Mouse (Mus musculus): ENCODE measurements around the gene Pde10a. TPM values are rescaled to one million over a fixed set of nuclear protein-coding genes. Genes with fewer than 3 reads are reported as not detected.

The Pde10a gene
- 100 to 1,000 TPM in 1 of 2 experiments, 10 to 100 TPM in 1; 84.9 to 106 TPM for total RNA-seq (2021)

GRCm38 (mm10) chr17:8525225-8525721, at the start of gene Pde10a:
Gene Pde10a (plus strand): TSS chr17:8525372.
- intact Hi-C loops (cut with DNase I), result no loop called here
- DNase-seq, result peak; percentile 63

- no peak for DNase-seq
These were observed 46.6 kb upstream of the Pde10a start for GRCm38 (mm10) chr17:8478554-8478953.

GRCm38 (mm10) chr17:8479493-8480128, 45.6 kb upstream of the Pde10a start:
- DNase-seq, result no peak
- intact Hi-C loops (cut with DNase I), result no loop called here

More at GRCm38 (mm10) chr17:8478554-8478953, 46.6 kb upstream of the Pde10a start:
- intact Hi-C loops (cut with DNase I), result no loop called here

GRCm38 (mm10) chr17:8481797-8482196, 43.4 kb upstream of the Pde10a start:
- DNase-seq, result no peak
- intact Hi-C loops (cut with DNase I), result no loop called here

- intact Hi-C loops (cut with DNase I), result no loop called here
- no peak for DNase-seq
These were observed 42.3 kb upstream of the Pde10a start for GRCm38 (mm10) chr17:8482876-8483275.

- no peak for DNase-seq
- intact Hi-C loops (cut with DNase I), result no loop called here
These were observed 40.9 kb upstream of the Pde10a start for GRCm38 (mm10) chr17:8484246-8484645.

- intact Hi-C loops (cut with DNase I), result no loop called here
- DNase-seq, result no peak
These were observed 40.0 kb upstream of the Pde10a start for GRCm38 (mm10) chr17:8485146-8485545.

GRCm38 (mm10) chr17:8487824-8488223, 37.3 kb upstream of the Pde10a start:
- peak; percentile 45 for DNase-seq
- intact Hi-C loops (cut with DNase I), result no loop called here

GRCm38 (mm10) chr17:8490971-8491370, 34.2 kb upstream of the Pde10a start:
- intact Hi-C loops (cut with DNase I), result no loop called here
- no peak for DNase-seq

- DNase-seq, result no peak
- intact Hi-C loops (cut with DNase I), result no loop called here
These were observed 31.7 kb upstream of the Pde10a start for GRCm38 (mm10) chr17:8493461-8493860.

- intact Hi-C loops (cut with DNase I), result no loop called here
- DNase-seq, result no peak
These were observed 27.0 kb upstream of the Pde10a start for GRCm38 (mm10) chr17:8498151-8498550.

GRCm38 (mm10) chr17:8498655-8499054, 26.5 kb upstream of the Pde10a start:
- DNase-seq, result no peak
- intact Hi-C loops (cut with DNase I), result no loop called here

GRCm38 (mm10) chr17:8499564-8500117, 25.5 kb upstream of the Pde10a start:
- intact Hi-C loops (cut with DNase I), result no loop called here
- no peak for DNase-seq

GRCm38 (mm10) chr17:8504381-8504780, 20.8 kb upstream of the Pde10a start:
- DNase-seq, result no peak
- intact Hi-C loops (cut with DNase I), result no loop called here

- peak; percentile 98 for DNase-seq
- intact Hi-C loops (cut with DNase I), result no loop called here
These were observed 19.3 kb upstream of the Pde10a start for GRCm38 (mm10) chr17:8505669-8506426.

GRCm38 (mm10) chr17:8506726-8507125, 18.4 kb upstream of the Pde10a start:
- no peak for DNase-seq
- intact Hi-C loops (cut with DNase I), result no loop called here

GRCm38 (mm10) chr17:8507654-8508053, 17.5 kb upstream of the Pde10a start:
- DNase-seq, result no peak
- intact Hi-C loops (cut with DNase I), result no loop called here

- intact Hi-C loops (cut with DNase I), result no loop called here
- DNase-seq, result peak; percentile 94
These were observed 16.6 kb upstream of the Pde10a start for GRCm38 (mm10) chr17:8508305-8509141.

- intact Hi-C loops (cut with DNase I), result no loop called here
- DNase-seq, result no peak
These were observed 9.2 kb upstream of the Pde10a start for GRCm38 (mm10) chr17:8516006-8516405.

- intact Hi-C loops (cut with DNase I), result no loop called here
- no peak for DNase-seq
These were observed 1.2 kb upstream of the Pde10a start for GRCm38 (mm10) chr17:8523986-8524385.
